Mouse (Mus musculus) cerebellum, adult 2 months (tissue): ENCODE results near the gene Il18bp.

ENCODE experiments used
- CTCF ChIP-seq: fragments of 200-500 bp; IDR thresholded peaks from 2 replicates; pipeline ENCODE4 v1.5.1; 2011; ENCODE audit warnings: low read depth, mild to moderate bottlenecking, control low read depth, low read length, moderate library complexity, borderline replicate concordance; ENCODE audit not compliant: insufficient read depth
- POLR2A ChIP-seq: fragments of 200-500 bp; IDR thresholded peaks from 2 replicates; pipeline ENCODE4 v1.6.1; 2011; ENCODE audit warnings: low read length, control low read depth, borderline replicate concordance; ENCODE audit not compliant: insufficient read depth

- TF ChIP-seq CTCF = no peak
- TF ChIP-seq POLR2A = no peak
These were observed 872 bp upstream of the Il18bp start for GRCm38 (mm10) chr7:102019362-102019761.
